ENCODE assay signal across 10 mouse cellular contexts in genomic region chr11:87449200-87449547, GRCm38 (mm10). TPM values are rescaled to one million over a fixed set of nuclear protein-coding genes. Genes with fewer than 3 reads are reported as not detected.
A peak's percentile ranks its signal among the peaks of the same experiment; 100 is the strongest.
DNase-seq lines count a peak whose midpoint lies in the region; ATAC-seq and TF ChIP-seq lines count a peak whose summit lies in the region.
"Had no signal": no experiment of that assay in that cellular context is flagged by ENCODE, and none has a peak within 500 bp of the region (broad histone marks: within the 10 kb centered on the region; RNA-seq: fewer than 3 reads in every experiment).

No protein-coding gene starts in this region.

- DNase-seq in heart, adult 8-10 months (ENCODE audit: low spot score): no peak
- DNase-seq in midbrain, embryonic 11.5 days (ENCODE audit: low spot score, missing footprints): peak; percentile 94
- DNase-seq in midbrain, embryonic 10.5 days (ENCODE audit: low spot score): no peak
- DNase-seq in limb, embryonic 14.5 days (ENCODE audit: low spot score): no peak
- DNase-seq in right cerebral cortex, postnatal 25 days: no peak
- no peak for DNase-seq in frontal cortex, postnatal 10 days (ENCODE audit: low spot score in 2 of 2)
- DNase-seq: adrenal gland, postnatal 25 days had no signal

- no peak overlapping the region for H3K4me3 ChIP-seq in heart, embryonic 13.5 days
- no peak overlapping the region for H3K4me3 ChIP-seq in midbrain, embryonic 11.5 days (ENCODE audit: low read depth, low read length)
- H3K4me3 ChIP-seq in midbrain, embryonic 10.5 days: no peak overlapping the region
- H3K4me3 ChIP-seq in limb, embryonic 14.5 days (replicated peaks; ENCODE audit: low read length): no peak overlapping the region
- no peak overlapping the region for H3K4me3 ChIP-seq in stomach, embryonic 14.5 days (ENCODE audit: low read depth, low read length)
- H3K4me3 ChIP-seq: heart, embryonic 10.5 days had no signal

- no peaks in the 10 kb centered on the region for H3K36me3 ChIP-seq in heart, embryonic 13.5 days
- no peaks in the 10 kb centered on the region for H3K36me3 ChIP-seq in midbrain, embryonic 11.5 days (ENCODE audit: control insufficient read depth, insufficient read depth, low read length)
- no peaks in the 10 kb centered on the region for H3K36me3 ChIP-seq in midbrain, embryonic 10.5 days
- H3K36me3 ChIP-seq in limb, embryonic 14.5 days (ENCODE audit: control insufficient read depth, insufficient read depth, low read length): no peaks in the 10 kb centered on the region
- H3K36me3 ChIP-seq in stomach, embryonic 14.5 days (ENCODE audit: control insufficient read depth, insufficient read depth, low read length): no peaks in the 10 kb centered on the region
- H3K36me3 ChIP-seq: heart, embryonic 10.5 days had no signal

- H3K4me1 ChIP-seq in heart, embryonic 13.5 days: peaks cover 23% of the 10 kb centered on the region
- H3K4me1 ChIP-seq in midbrain, embryonic 11.5 days (ENCODE audit: control insufficient read depth, insufficient read depth, low read length): no peaks in the 10 kb centered on the region
- peaks cover 18% of the 10 kb centered on the region for H3K4me1 ChIP-seq in midbrain, embryonic 10.5 days
- H3K4me1 ChIP-seq in limb, embryonic 14.5 days (ENCODE audit: control insufficient read depth, insufficient read depth, low read length): no peaks in the 10 kb centered on the region
- no peaks in the 10 kb centered on the region for H3K4me1 ChIP-seq in stomach, embryonic 14.5 days (ENCODE audit: control insufficient read depth, insufficient read depth, low read length)

- TF ChIP-seq POLR2A in limb, embryonic 14.5 days (IDR thresholded peaks at IDR 0.05; ENCODE audit: borderline replicate concordance, extremely low read depth, insufficient read depth, insufficient read length): no peak

- no peak for ATAC-seq in heart, embryonic 13.5 days (ENCODE audit: extremely low read depth, insufficient number of reproducible peaks, low FRiP score, low TSS enrichment)
- no peak for ATAC-seq in midbrain, embryonic 11.5 days (ENCODE audit: low FRiP score)
- ATAC-seq in limb, embryonic 14.5 days (ENCODE audit: low FRiP score, low read depth): no peak
- ATAC-seq in stomach, embryonic 14.5 days (ENCODE audit: insufficient number of reproducible peaks, insufficient read depth, low FRiP score, low read depth): no peak

- 12% methylated on average over 3 of the region's 3 CpGs for WGBS in heart, embryonic 13.5 days
- WGBS in midbrain, embryonic 11.5 days: 15% methylated on average over 3 of the region's 3 CpGs
- WGBS in midbrain, embryonic 10.5 days: 18% methylated on average over 3 of the region's 3 CpGs
- 10% methylated on average over 3 of the region's 3 CpGs for WGBS in limb, embryonic 14.5 days
- 10% methylated on average over 3 of the region's 3 CpGs for WGBS in stomach, embryonic 14.5 days

- H3K9ac ChIP-seq in heart, embryonic 13.5 days: no peak overlapping the region
- no peak overlapping the region for H3K9ac ChIP-seq in midbrain, embryonic 11.5 days (ENCODE audit: low read length)
- no peak overlapping the region for H3K9ac ChIP-seq in limb, embryonic 14.5 days (ENCODE audit: low read depth, low read length, severe bottlenecking)
- H3K9ac ChIP-seq in stomach, embryonic 14.5 days (replicated peaks; ENCODE audit: low read depth, low read length): no peak overlapping the region

- H3K27me3 ChIP-seq in heart, embryonic 13.5 days (replicated peaks): no peaks in the 10 kb centered on the region
- no peaks in the 10 kb centered on the region for H3K27me3 ChIP-seq in midbrain, embryonic 11.5 days (ENCODE audit: control insufficient read depth, insufficient read depth, low read length)
- H3K27me3 ChIP-seq in midbrain, embryonic 10.5 days (ENCODE audit: low read depth, poor library complexity, severe bottlenecking): 0 out of 2 replicates have a peak, but pooled peaks cover 7% of the 10 kb centered on the region
- H3K27me3 ChIP-seq in limb, embryonic 14.5 days (ENCODE audit: control insufficient read depth, insufficient read depth, low read length): no peaks in the 10 kb centered on the region
- H3K27me3 ChIP-seq in stomach, embryonic 14.5 days (ENCODE audit: control insufficient read depth, insufficient read depth, low read length): no peaks in the 10 kb centered on the region

- H3K9me3 ChIP-seq in heart, embryonic 13.5 days: no peaks in the 10 kb centered on the region
- no peaks in the 10 kb centered on the region for H3K9me3 ChIP-seq in midbrain, embryonic 11.5 days (ENCODE audit: control insufficient read depth, low read length)
- no peaks in the 10 kb centered on the region for H3K9me3 ChIP-seq in midbrain, embryonic 10.5 days (replicated peaks)
- H3K9me3 ChIP-seq in limb, embryonic 14.5 days (ENCODE audit: control insufficient read depth, low read length): no peaks in the 10 kb centered on the region
- no peaks in the 10 kb centered on the region for H3K9me3 ChIP-seq in stomach, embryonic 14.5 days (ENCODE audit: control insufficient read depth, low read depth, low read length)
- H3K9me3 ChIP-seq: heart, embryonic 10.5 days had no signal

- H3K4me2 ChIP-seq in heart, embryonic 13.5 days: peak overlapping the region; percentile 8; the same call in 1 of the 2 replicates
- no peak overlapping the region for H3K4me2 ChIP-seq in midbrain, embryonic 11.5 days
- H3K4me2 ChIP-seq in limb, embryonic 14.5 days (replicated peaks; ENCODE audit: low read depth, low read length, severe bottlenecking): no peak overlapping the region
- no peak overlapping the region for H3K4me2 ChIP-seq in stomach, embryonic 14.5 days (replicated peaks; ENCODE audit: low read depth, low read length)

- H3K27ac ChIP-seq in heart, embryonic 13.5 days (replicated peaks): peak overlapping the region; percentile 65
- H3K27ac ChIP-seq in midbrain, embryonic 11.5 days (ENCODE audit: low read depth, low read length): no peak overlapping the region
- H3K27ac ChIP-seq in midbrain, embryonic 10.5 days (replicated peaks): no peak overlapping the region
- peak overlapping the region; percentile 55; the same call in 1 of the 2 replicates for H3K27ac ChIP-seq in limb, embryonic 14.5 days (replicated peaks; ENCODE audit: low read depth, low read length)
- peak overlapping the region; percentile 58 for H3K27ac ChIP-seq in stomach, embryonic 14.5 days (ENCODE audit: low read length)
- H3K27ac ChIP-seq: heart, embryonic 10.5 days had no signal

RNA-seq across cellular contexts. Expression of gene Tex14, which starts 44.3 kb away (rescaled TPM):
- 0.28 and 0.47 TPM in 2 replicates for polyA plus RNA-seq in heart, embryonic 13.5 days (2015; fragmentation: Nextera tagmentation; extraction: Ambion mirVana)
- under 1 TPM in 3 of 4 experiments, not detected in 1; 0.16 to 0.29 (median 0.19) TPM for total RNA-seq in heart, adult 8-10 months (2022)
- 0.21 and 0.30 TPM in 2 replicates for polyA plus RNA-seq in midbrain, embryonic 11.5 days (2014; fragmentation: Nextera tagmentation; extraction: Ambion mirVana)
- polyA plus RNA-seq in midbrain, embryonic 10.5 days (2016; fragmentation: Nextera tagmentation; extraction: Ambion mirVana): 0.37 TPM in 1 of 2 replicates, not detected in the other
- polyA plus RNA-seq in limb, embryonic 14.5 days (2012; rRNA removed): 1.3 and 1.5 TPM in 2 replicates
- 1.6 and 2.0 TPM in 2 replicates for polyA plus RNA-seq in limb, embryonic 14.5 days (2014; fragmentation: Nextera tagmentation; extraction: Ambion mirVana)
- not detected in 2 replicates for polyA plus RNA-seq in stomach, embryonic 14.5 days (2014; fragmentation: Nextera tagmentation; extraction: Ambion mirVana)

RNA-seq across cellular contexts. Expression of gene Rad51c, which starts 44.4 kb away (rescaled TPM):
- polyA plus RNA-seq in heart, embryonic 13.5 days (2015; fragmentation: Nextera tagmentation; extraction: Ambion mirVana): 9.7 and 9.9 TPM in 2 replicates
- 1 to 10 TPM in 2 of 4 experiments, under 1 TPM in 2; 0.72 to 2.0 (median 1.2) TPM for total RNA-seq in heart, adult 8-10 months (2022)
- 13.6 and 15.7 TPM in 2 replicates for polyA plus RNA-seq in midbrain, embryonic 11.5 days (2014; fragmentation: Nextera tagmentation; extraction: Ambion mirVana)
- polyA plus RNA-seq in midbrain, embryonic 10.5 days (2016; fragmentation: Nextera tagmentation; extraction: Ambion mirVana): 13.1 and 15.1 TPM in 2 replicates
- 9.8 and 10.0 TPM in 2 replicates for polyA plus RNA-seq in limb, embryonic 14.5 days (2012; rRNA removed)
- 6.1 and 8.0 TPM in 2 replicates for polyA plus RNA-seq in limb, embryonic 14.5 days (2014; fragmentation: Nextera tagmentation; extraction: Ambion mirVana)
- 6.0 and 7.2 TPM in 2 replicates for polyA plus RNA-seq in stomach, embryonic 14.5 days (2014; fragmentation: Nextera tagmentation; extraction: Ambion mirVana)

Comparison
In these comparisons a context has a peak if more than half of its experiments do, and no peak if none do; other contexts are left out.
1. H3K27ac ChIP-seq: peak in heart, embryonic 13.5 days (single experiment), limb, embryonic 14.5 days (single experiment) and stomach, embryonic 14.5 days (single experiment); none in midbrain, embryonic 11.5 days (single experiment) and midbrain, embryonic 10.5 days (single experiment).